Mouse (Mus musculus): ENCODE results near the gene Birc2.
"Not testable (repeated sequence)": the region's sequence is repeated elsewhere in the genome, so short reads cannot be mapped to it uniquely, and the experiment has no call there.

The Birc2 gene

GRCm38 (mm10) chr9:7836905-7837805 is at the start of gene Birc2:
Gene Birc2, minus strand, starts transcription at chr9:7837064.
- DNase-seq (ENCODE audit: low spot score in 2 of 2): peak; percentile 88 to 95

DNA sequence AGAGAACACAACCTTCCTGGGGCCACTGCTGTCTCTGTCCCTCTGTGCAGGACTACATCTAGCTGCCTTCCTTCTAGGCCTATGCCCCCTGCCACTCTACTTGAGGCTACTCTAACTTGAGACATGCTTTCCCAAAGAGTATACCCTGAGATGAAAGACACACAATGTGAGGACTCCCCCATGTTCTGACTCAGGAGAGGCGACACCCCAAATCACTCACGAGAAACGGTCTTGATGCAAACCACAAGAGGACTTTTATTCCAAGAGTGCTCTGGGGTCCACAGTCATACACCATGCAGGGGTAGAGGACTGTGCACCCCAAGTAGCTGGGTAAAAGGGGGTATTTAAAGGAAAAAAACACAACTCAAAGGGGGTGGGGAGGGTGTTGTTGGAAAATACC is 47.5 kb upstream of the Birc2 start:
- no peak for DNase-seq (ENCODE audit: low spot score in 2 of 2)

- no peak for DNase-seq (ENCODE audit: low spot score in 2 of 2)
Observed at GRCm38 (mm10) chr9:7882304-7882865, 45.5 kb upstream of the Birc2 start.

DNA sequence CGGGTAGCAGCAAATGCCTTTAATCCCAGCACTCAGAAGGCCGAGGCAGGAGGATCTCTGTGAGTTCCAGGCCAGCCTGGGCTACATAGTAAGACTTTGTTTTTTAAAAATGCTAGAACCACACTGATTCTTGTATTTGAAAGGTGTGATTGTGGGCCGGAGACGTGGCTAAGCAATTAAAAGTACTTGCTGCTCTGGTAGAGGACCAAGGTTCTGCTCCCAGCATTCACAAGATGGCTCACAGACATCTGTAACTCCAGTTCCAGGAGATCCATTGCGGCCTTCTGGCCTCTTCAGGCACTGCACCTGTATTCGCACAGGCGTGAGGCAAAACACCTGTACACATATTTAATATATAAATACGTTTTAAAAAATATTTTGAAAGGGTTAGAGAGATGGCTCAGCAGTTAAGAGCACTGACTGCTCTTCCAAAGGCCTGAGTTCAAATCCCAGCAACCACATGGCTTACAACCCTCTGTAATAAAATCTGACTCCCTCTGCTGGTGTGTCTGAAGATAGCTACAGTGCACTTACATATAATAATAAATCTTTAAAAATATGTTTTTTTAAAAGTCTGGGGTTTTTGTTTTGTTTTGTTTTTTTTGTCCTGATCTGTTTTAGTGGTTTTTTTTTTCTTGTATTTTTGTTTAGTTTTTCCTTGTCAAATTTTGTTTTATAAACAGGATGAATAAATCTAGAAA is 36.8 kb upstream of the Birc2 start:
- peak in 1 of 2 experiments; percentile 21 for DNase-seq (ENCODE audit: low spot score in 2 of 2)

- DNase-seq (ENCODE audit: low spot score in 2 of 2): peak; percentile 72 to 85
Observed at GRCm38 (mm10) chr9:7872775-7873439, 36.0 kb upstream of the Birc2 start, which contains the start of gene Birc3. Gene Birc3, minus strand, starts transcription at chr9:7873186.

GRCm38 (mm10) chr9:7872044-7872774 is 35.3 kb upstream of the Birc2 start:
- no peak for DNase-seq (ENCODE audit: low spot score in 2 of 2)

DNA sequence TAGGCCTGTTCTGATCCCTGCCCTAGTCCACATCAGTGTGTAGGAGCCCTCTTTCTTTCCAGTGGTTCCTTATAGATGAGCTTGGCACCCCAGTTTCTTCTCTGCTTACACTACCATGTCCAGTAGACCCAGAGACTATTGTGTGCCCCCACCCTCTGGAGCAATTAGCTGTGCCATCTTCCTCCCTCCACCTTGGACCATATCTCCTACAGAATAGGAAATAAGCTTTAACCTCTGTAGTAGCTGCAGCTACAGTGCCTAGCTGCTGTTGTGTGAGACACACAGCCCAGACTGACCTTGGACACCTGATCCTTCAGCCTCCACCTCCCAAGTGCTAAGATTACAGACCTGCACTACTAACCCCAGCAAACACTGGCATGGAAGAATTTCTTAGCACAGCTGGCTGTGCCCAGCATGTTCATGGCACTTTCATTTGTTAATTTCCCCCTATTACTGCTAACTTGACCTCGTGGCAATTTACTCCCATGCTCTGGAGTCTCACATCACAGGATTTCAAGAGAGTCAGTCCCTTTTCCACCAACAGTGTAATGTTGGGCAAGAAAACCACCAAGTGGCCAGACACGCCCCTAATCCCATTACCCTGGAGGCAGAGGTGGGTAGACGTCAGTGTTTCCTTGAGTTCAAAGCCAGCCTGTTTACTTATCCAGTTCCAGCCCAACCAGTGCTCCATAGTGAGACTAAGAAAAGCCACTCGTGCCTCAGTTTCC is 34.6 kb upstream of the Birc2 start:
- DNase-seq (ENCODE audit: low spot score in 2 of 2): peak in 1 of 2 experiments; percentile 14

- DNase-seq (ENCODE audit: low spot score in 2 of 2): no peak
Observed at GRCm38 (mm10) chr9:7870556-7871315, 33.9 kb upstream of the Birc2 start.

DNA sequence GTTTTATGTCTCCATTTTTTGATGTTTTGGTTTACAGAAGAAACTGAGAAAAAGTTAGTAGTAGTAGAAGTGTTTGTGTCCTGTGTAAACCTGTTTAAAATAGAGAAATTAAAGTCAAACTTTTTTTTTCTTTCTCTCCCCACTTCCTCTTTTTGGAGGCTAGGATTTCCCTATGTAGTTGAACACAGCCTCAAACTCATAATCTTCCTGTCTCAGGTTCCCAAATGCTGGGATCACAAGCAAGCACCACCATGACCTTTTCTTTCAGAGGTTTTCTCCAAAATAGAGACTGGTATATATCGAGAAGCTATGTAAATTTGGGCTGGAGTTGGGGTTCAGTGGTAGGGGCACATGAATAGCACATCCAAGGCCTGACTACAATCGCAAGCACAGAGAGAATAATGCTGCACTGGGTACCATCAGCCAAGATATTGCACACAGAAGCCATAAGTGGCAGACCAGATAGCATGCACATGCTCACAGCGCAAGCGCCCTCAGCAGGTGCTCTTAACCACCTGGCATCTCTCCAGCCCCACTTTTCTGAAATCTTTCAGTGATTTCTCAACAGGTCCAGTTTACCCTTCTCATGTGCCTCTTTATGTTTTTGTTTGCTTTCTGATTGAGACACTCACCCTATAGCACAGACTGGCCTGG is 32.1 kb upstream of the Birc2 start:
- peak in 1 of 2 experiments; percentile 34 for DNase-seq (ENCODE audit: low spot score in 2 of 2)

DNA sequence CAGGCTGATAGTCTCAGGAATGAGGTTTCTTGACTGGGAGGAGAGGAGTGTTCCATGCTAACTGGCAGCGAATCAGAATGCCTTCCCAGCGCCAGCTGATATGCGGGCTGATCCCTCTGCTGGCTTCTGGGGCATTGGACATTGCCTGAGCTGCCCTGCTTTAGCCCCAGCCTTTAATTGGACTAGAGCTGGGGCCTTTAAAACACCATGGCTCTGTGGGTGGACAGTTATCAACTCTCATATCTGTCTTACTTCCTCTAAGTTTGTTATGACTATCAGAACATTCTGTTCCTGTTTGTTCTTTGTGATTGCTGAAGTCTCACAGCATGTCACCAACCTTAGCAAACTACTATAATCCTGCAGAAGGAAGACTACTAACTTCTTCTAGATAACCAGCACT is 31.1 kb upstream of the Birc2 start:
- peak in 1 of 2 experiments; percentile 23 for DNase-seq (ENCODE audit: low spot score in 2 of 2)

DNA sequence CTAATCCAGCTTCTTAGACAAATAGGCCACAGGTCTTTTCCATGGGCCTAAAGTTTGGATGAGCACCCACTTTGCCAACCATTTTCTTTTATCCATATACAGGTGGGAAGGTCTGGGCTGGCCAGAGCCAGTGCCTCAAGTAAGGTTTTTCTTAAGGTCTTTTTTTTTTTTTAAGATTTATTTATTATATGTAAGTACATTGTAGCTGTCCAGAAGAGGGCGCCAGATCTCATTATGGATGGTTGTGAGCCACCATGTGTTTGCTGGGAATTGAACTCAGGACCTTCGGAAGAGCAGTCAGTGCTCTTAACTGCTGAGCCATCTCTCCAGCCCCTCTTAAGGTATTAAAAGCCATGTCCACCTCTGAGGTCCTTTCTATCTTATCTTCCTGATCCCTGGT is 30.1 kb upstream of the Birc2 start:
- DNase-seq (ENCODE audit: low spot score in 2 of 2): peak in 1 of 2 experiments; percentile 40

DNA sequence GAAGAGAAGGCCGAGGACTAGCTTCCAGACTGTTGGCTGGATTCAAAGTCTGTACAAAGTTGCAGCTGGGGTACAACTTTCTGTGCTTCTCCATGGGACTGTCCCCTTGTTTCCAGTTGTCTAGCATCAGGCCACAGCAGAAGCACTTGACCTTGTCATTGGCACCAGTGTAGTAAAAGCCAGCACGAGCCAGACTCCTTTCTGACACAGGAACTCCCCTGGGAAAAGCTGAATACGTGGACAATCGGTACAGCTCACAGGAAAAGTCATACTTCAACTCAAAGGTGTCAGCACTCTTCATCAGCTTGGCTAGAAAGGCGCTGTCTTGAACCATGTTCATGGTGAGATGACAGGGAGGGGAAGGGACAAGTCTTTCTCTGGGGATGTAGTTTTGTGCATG is 24.1 kb upstream of the Birc2 start:
- DNase-seq (ENCODE audit: low spot score in 2 of 2): no peak

DNA sequence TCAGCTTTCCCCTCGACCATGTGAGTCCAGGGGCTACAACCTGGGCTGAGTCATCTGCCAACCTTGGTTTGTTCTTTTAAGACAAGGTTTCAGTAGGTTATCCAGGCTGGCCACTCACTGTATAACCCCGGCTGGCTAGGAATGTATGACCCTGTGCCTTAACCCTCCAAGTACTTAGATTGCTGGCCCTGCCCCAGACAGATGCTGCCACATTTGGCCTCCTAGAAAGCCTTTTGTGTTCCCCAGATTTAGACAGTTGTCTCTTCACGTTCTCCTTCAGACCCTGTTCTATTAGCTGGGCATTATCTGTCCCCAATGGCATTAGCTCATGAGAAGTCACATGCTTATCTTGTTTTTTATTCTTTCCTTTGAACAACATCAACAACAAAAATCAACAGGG is 19.0 kb upstream of the Birc2 start:
- DNase-seq (ENCODE audit: low spot score in 2 of 2): no peak

DNA sequence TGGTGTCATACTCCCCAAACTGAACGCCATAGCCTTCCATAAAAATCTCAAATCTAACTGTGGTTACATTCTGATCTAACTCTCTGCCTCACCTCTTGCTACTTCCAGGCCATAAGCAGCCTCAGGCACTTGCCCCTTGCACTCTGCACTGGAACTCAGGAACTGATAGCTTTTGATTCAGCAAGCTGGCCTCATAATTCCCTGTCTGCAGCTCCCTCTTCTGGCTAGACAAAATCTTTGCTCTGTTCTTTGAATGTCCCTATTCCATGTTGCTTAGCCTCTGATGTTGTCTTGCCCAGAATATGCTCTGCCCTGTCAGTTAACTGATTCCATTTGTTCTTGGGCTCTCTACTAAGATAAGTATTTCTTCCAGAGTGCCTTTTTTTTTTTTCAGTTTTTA is 18.5 kb upstream of the Birc2 start:
- DNase-seq (ENCODE audit: low spot score in 2 of 2): no peak

GRCm38 (mm10) chr9:7854196-7854595 is 17.3 kb upstream of the Birc2 start:
- DNase-seq (ENCODE audit: low spot score in 2 of 2): not testable (repeated sequence)

DNA sequence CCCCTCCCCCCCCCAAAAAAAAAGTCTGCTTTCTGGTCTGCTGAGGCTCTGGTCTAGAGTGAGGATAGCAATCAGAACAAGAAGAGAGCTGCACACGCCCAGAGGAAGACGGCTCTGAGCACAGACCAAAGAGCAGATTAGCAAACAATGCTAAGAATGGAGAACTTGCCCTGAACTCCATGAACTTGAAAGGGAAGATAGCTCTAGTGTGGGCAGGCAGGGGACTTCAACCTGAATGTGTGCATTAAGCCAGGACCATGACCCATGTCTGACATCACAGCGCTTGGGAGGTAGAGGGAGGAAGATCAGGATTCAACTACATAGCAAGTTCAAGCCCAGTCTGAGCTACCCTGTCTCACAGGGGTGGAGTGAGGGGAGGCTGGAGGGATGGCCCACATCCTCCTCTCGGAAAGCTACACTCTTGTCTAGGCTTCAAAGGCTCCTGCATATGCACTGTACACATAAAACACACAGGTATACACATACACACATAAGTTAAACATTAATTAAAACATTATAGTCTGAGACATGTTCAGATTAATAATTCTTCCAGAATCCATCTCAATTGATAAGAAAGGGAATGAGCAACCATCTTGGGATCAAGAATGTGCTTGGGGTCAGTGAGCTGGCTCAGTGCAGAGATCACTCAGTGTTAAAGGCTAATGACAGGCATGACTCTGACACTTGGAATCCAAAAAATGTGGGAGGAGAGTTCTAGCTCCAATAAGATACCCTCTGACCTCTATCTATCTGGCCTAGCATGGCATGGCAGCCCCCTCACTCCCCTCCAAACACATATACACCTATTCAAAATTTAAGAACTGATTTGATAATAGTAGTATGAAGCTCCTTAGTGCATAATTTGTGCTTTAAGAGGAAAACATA is 15.7 kb upstream of the Birc2 start:
- no peak for DNase-seq (ENCODE audit: low spot score in 2 of 2)

GRCm38 (mm10) chr9:7851841-7852240 is 15.0 kb upstream of the Birc2 start:
- DNase-seq (ENCODE audit: low spot score in 2 of 2): no peak

- no peak for DNase-seq (ENCODE audit: low spot score in 2 of 2)
Observed at GRCm38 (mm10) chr9:7848191-7848590, 11.3 kb upstream of the Birc2 start.
